Mouse (Mus musculus): ENCODE measurements around the gene Alkbh1.

Gene Alkbh1

DNA sequence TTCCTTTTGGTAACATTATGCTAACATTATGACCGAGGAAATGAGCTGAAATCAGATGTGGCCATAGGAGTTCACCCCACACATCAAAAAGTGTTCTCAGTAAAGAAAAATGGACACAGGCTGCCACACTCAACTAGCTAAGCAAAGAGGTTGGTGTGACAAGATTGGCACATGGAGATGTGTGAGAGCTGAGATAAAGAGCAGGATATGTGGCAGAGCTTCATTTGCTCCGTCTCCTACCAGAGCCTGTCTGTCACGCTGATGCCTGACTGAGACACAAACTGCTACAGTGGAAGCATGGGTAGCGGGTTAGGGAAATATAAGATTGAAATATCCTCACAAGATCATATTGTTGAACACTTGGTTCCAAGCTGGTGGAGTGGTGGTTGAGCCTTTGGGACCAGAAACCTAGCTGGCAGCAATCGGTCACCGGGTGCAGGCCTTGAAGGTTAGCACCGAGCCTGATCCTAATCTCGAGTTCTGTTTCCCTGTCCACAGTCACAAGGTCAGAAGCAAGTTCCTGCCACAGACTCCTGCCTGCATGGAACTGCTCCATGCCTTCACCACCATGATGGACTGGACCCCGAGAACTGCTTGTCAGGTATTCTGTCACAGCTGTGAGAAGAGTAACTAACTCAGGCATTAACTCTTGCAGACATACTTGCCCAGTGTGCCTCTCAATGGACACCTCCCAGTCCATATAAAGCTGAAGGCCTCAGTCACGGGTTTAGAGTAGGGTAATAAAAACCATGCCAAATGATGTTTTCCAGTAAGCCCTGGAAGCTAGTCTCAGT is 63.0 kb downstream of the Alkbh1 start:
- no peak for DNase-seq (ENCODE audit: low spot score in 2 of 2)

DNA sequence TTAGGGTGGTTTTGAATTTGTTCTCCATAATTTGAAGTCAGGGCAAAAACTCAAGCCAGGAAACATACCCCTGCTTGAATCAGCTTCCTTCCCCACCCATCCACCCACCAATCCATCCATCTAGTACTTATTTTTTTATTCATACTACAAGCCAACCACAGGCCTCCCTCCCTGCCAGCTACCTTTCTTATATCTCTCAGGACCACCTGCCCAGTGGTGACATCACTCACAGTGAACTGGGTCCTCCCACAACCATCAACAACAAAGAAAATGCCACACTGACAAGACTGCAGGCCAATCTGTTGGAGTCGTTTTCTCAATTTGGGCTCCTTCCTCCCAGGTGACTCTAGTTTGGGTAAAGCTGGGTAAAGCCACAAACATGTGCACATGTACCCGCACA is 64.3 kb downstream of the Alkbh1 start:
- no peak for DNase-seq (ENCODE audit: low spot score in 2 of 2)
